10 mouse cellular contexts compared by ENCODE assay signal in genomic region chr11:56999601-57000001, GRCm38 (mm10). TPM values are rescaled to one million over a fixed set of nuclear protein-coding genes. Genes with fewer than 3 reads are reported as not detected.
DNase-seq lines count a peak whose midpoint lies in the region; ATAC-seq lines count a peak whose summit lies in the region.
"Had no signal": no experiment of that assay in that cellular context is flagged by ENCODE, and none has a peak within 500 bp of the region (broad histone marks: within the 10 kb centered on the region; RNA-seq: fewer than 3 reads in every experiment).

No protein-coding gene starts in this region.

- H3K4me1 ChIP-seq in forebrain, embryonic 14.5 days (ENCODE audit: control insufficient read depth, insufficient read depth, low read length), result no peaks in the 10 kb centered on the region
- no peaks in the 10 kb centered on the region; the same call in 1 of the 2 replicates for H3K4me1 ChIP-seq in forebrain, embryonic 12.5 days
- H3K4me1 ChIP-seq: neural tube, embryonic 12.5 days had no signal

- intact Hi-C loops in heart, postnatal 36 days (cut with DNase I), result no loop called here

- no peak overlapping the region for H3K4me3 ChIP-seq in forebrain, embryonic 14.5 days (ENCODE audit: low read depth, low read length)
- no peak overlapping the region for H3K4me3 ChIP-seq in forebrain, embryonic 12.5 days (replicated peaks)
- H3K4me3 ChIP-seq: neural tube, embryonic 12.5 days had no signal

- no peaks in the 10 kb centered on the region for H3K36me3 ChIP-seq in forebrain, embryonic 14.5 days (ENCODE audit: control insufficient read depth, insufficient read depth, low read length)
- no peaks in the 10 kb centered on the region for H3K36me3 ChIP-seq in forebrain, embryonic 12.5 days (replicated peaks)
- H3K36me3 ChIP-seq: neural tube, embryonic 12.5 days had no signal

- H3K27me3 ChIP-seq in forebrain, embryonic 14.5 days (replicated peaks; ENCODE audit: control insufficient read depth, insufficient read depth, low read length), result no peaks in the 10 kb centered on the region
- no peaks in the 10 kb centered on the region for H3K27me3 ChIP-seq in forebrain, embryonic 12.5 days
- H3K27me3 ChIP-seq: neural tube, embryonic 12.5 days had no signal

- WGBS in forebrain, embryonic 14.5 days, result 85% methylated on average over 3 of the region's 3 CpGs
- 78% methylated on average over 3 of the region's 3 CpGs for WGBS in forebrain, embryonic 12.5 days

- DNase-seq in cerebellum, adult 18-20 months, result peak; percentile 8 to 12
- peak; percentile 90 for DNase-seq in Muller cell, postnatal 12 days (ENCODE audit: inconsistent ontology term)
- DNase-seq in cerebellum, postnatal 36 days, result peak; percentile 27 to 40
- DNase-seq in heart, postnatal 36 days, result peak; percentile 65 to 70
- DNase-seq in forebrain, embryonic 14.5 days (ENCODE audit: low spot score), result no peak
- DNase-seq in layer of hippocampus, adult 8-10 months (ENCODE audit: low spot score in 2 of 2), result no peak

- no peak overlapping the region for H3K4me2 ChIP-seq in forebrain, embryonic 14.5 days (ENCODE audit: low read length)
- no peak overlapping the region for H3K4me2 ChIP-seq in forebrain, embryonic 12.5 days
- H3K4me2 ChIP-seq: neural tube, embryonic 12.5 days had no signal

- H3K9ac ChIP-seq in forebrain, embryonic 14.5 days (ENCODE audit: low read length), result no peak overlapping the region
- no peak overlapping the region for H3K9ac ChIP-seq in forebrain, embryonic 12.5 days
- H3K9ac ChIP-seq: neural tube, embryonic 12.5 days had no signal

- H3K9me3 ChIP-seq in forebrain, embryonic 14.5 days (replicated peaks; ENCODE audit: control insufficient read depth, low read length), result no peaks in the 10 kb centered on the region
- H3K9me3 ChIP-seq in forebrain, embryonic 12.5 days, result no peaks in the 10 kb centered on the region
- H3K9me3 ChIP-seq: neural tube, embryonic 12.5 days had no signal

- no peak overlapping the region for H3K27ac ChIP-seq in forebrain, embryonic 14.5 days (ENCODE audit: low read depth, low read length)
- H3K27ac ChIP-seq in forebrain, embryonic 12.5 days, result no peak overlapping the region
- H3K27ac ChIP-seq: macrophage; neural tube, embryonic 12.5 days had no signal

- ATAC-seq in cerebellum, adult (ENCODE audit: insufficient number of reproducible peaks, low FRiP score, low TSS enrichment), result no peak
- ATAC-seq in forebrain, embryonic 14.5 days, result no peak
- no peak for ATAC-seq in forebrain, embryonic 12.5 days (ENCODE audit: low FRiP score)

RNA-seq across cellular contexts. Expression of gene Gria1, which starts 11.6 kb away (rescaled TPM):
- total RNA-seq in heart, postnatal 36 days (2021), result under 1 TPM; 0.08 to 0.49 TPM
- polyA plus RNA-seq in forebrain, embryonic 14.5 days (2014; fragmentation: Nextera tagmentation; extraction: Ambion mirVana), result 22.1 and 37.5 TPM in 2 replicates
- 9.6 and 9.7 TPM in 2 replicates for polyA plus RNA-seq in forebrain, embryonic 12.5 days (2016; fragmentation: Nextera tagmentation; extraction: Ambion mirVana)
- total RNA-seq in layer of hippocampus, adult 8-10 months (2022), result 100 to 1,000 TPM; 597 to 781 (median 683) TPM
- polyA plus RNA-seq: macrophage had no signal

Comparison
In these comparisons a context has a peak if more than half of its experiments do, and no peak if none do; other contexts are left out.
1. DNase-seq: peak in cerebellum, adult 18-20 months (2 of 2), Muller cell, postnatal 12 days (single experiment), cerebellum, postnatal 36 days (2 of 2) and heart, postnatal 36 days (2 of 2); none in forebrain, embryonic 14.5 days (single experiment) and layer of hippocampus, adult 8-10 months (0 of 2).
2. RNA of gene Gria1, which starts 11.6 kb away (total RNA-seq): 597 to 781 TPM in layer of hippocampus, adult 8-10 months; 0.08 to 0.49 TPM in heart, postnatal 36 days; every median in the first group is over 100 times any median in the second.